Mouse (Mus musculus): Measurements from ENCODE around the gene Figla.
A peak's percentile ranks its signal among the peaks of the same experiment; 100 is the strongest.

Figla gene

GRCm38 (mm10) chr6:86028601-86029322 is 12.8 kb downstream of the Figla start, which contains the start of gene Add2:
Gene Add2 (plus strand): TSS chr6:86028681.
- no peak for DNase-seq (ENCODE audit: low spot score)

GRCm38 (mm10) chr6:86029323-86029713 is 13.3 kb downstream of the Figla start:
- DNase-seq (ENCODE audit: low spot score) = no peak

- peak; percentile 12 for DNase-seq (ENCODE audit: low spot score)
Measured at GRCm38 (mm10) chr6:86031527-86031926, 15.6 kb downstream of the Figla start.

GRCm38 (mm10) chr6:86033635-86034034 is 17.7 kb downstream of the Figla start:
- DNase-seq (ENCODE audit: low spot score) = no peak

- DNase-seq (ENCODE audit: low spot score) = no peak
Measured at GRCm38 (mm10) chr6:86038901-86039300, 22.9 kb downstream of the Figla start.

GRCm38 (mm10) chr6:86040140-86040539 is 24.2 kb downstream of the Figla start:
- no peak for DNase-seq (ENCODE audit: low spot score)

DNA sequence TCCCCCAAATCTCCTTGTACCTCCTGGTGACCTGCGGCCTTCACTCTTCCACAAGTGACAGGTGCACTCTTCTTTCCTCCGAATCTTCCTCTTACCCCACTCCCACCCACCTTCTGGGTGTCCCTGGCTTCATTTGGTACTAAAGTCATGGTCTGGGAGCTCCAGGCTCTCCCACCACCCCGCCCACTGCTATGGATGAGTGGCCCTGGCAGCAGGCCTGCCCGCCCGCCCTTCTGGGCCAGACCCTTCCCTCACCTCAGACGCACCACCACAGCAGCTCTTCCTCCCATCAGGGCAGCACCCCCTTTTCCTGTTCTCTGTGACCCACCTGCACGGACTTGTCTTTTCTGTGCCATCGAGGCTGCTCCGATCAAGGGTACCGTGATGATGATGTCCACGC is 31.5 kb downstream of the Figla start:
- no peak for DNase-seq (ENCODE audit: low spot score)

DNA sequence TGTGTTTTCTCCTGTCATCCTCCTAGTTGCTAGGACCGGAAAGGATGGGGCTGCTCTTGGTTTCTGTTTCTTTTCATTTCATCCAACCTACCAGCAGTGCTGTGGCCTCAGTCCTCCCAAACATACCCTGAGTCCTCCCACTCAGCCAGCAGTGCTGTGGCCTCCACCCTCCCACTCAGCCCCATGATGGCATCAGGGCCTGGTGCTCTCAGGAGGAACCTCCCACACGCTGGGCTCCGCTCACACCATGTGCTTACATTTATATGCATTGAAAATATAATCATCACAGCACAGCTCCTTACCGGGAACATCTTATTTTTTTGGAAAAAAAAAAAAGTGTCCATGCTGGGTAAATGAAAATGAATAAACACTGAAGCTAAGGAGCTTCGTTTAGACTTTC is 32.5 kb downstream of the Figla start:
- no peak for DNase-seq (ENCODE audit: low spot score)

DNA sequence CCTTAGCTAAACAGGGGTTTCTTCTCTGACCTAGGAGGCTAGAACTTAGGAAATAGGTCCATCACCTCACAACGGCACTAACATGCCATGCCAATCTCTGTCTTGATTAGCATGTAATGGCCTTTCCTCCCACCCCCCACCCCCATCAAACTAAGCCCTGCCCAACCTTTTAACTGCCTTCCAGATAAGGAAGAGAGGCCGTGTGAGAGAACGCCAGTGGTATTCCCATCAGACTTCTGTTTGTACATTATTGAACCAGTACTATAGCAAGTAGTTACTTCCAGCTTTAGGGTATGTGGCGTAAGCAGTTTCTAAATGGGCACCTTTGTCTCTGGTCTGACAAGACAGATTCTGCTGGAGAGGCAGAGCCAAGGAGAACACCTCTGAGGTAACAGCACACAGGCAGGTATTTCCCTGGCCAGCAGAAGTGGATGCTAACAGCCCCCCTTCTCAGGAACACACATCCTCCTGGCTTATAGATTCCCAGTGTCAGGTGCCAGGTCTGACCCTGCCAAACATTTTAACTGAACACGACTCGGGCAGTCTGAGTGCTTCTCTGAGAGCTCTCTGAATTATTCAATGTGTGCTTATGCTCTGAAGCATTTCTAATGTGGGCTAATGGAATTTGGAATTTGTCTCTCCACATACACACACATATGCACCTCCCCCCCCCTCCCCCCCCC is 34.8 kb downstream of the Figla start:
- DNase-seq (ENCODE audit: low spot score) = no peak

GRCm38 (mm10) chr6:86052032-86052459 is 36.1 kb downstream of the Figla start:
- DNase-seq (ENCODE audit: low spot score) = no peak

DNA sequence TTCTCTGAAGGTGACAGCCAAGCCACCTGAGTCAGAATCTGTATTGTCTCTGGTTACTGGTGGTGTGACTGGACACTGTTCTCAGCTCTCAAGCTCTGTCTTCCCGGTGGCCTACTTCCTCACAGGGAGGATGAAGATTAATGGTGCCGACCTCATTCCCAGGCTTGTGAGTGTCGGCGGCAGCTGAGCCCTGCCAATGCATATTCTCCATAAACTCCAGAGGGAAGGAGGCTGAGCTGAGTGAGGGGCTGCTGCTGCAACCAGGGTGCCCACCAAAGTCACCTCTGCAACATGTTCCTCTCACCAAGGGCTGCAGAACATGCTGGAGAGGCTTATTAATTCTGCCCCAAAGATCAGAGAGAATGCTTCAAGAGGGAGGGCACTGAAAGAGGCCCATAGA is 36.6 kb downstream of the Figla start:
- DNase-seq (ENCODE audit: low spot score) = no peak

DNA sequence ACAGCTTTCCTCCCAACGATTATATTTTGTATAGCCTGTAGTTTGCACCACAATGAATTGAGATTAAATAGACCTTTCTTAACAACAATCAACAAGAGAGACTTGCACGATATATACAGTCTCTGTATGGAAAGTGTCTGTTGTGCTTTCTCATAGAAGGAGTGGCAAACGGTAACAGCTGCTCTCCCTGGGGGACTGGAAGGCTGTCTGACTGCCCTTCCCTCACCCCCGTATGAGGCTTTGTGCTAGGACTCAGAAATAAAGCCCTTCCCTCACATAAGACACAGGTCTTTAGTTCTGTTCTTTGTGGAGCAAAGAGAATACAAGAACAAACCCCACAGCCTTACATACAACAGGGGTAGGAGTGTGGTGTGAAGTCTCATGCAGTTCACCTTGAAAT is 37.1 kb downstream of the Figla start:
- no peak for DNase-seq (ENCODE audit: low spot score)

DNA sequence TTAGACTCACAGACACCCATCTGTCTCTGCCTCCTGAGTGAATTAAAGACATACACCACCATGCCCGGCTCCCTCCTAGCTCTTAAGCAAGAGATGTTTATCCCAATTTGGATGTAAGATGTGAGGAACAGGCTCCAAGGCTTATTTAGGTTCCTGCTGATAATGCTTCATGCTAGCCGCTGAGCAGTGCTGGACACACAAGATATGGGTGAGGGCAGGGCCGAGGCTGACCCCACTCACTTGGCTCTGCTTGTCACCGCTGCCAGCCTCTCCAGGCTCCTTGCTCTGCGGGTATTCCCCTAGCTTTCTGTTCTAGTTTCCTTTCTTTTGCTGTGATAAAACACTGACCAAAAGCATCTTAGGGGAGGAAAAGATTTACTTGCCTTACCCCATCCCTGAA is 37.6 kb downstream of the Figla start:
- DNase-seq (ENCODE audit: low spot score) = no peak

DNA sequence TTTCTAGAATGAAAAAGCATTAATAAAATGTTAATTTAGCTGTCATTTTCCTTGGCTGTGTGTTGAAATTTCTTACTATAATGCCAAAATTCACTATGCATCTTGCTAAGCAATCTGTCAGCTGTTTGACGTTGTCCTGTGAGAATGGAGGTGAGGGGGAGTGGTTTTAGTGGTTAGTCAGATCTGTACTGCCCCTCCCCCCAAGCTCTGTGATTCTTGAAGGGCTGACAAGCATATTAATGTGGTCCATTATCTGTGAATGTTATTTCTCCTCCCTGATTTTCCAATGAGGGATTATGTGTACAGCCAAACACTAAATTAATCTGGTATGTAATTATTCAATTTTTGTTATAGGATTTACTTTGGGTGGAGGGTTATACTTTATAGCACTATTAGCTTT is 42.5 kb downstream of the Figla start:
- DNase-seq (ENCODE audit: low spot score) = no peak

GRCm38 (mm10) chr6:86059151-86059853 is 43.3 kb downstream of the Figla start:
- no peak for DNase-seq (ENCODE audit: low spot score)

- no peak for DNase-seq (ENCODE audit: low spot score)
Measured at GRCm38 (mm10) chr6:86060170-86060569, 44.2 kb downstream of the Figla start.

GRCm38 (mm10) chr6:86062226-86062625 is 46.3 kb downstream of the Figla start:
- no peak for DNase-seq (ENCODE audit: low spot score)

GRCm38 (mm10) chr6:86062684-86063083 is 46.7 kb downstream of the Figla start:
- DNase-seq (ENCODE audit: low spot score) = no peak

GRCm38 (mm10) chr6:86064318-86065016 is 48.5 kb downstream of the Figla start:
- no peak for DNase-seq (ENCODE audit: low spot score)

DNA sequence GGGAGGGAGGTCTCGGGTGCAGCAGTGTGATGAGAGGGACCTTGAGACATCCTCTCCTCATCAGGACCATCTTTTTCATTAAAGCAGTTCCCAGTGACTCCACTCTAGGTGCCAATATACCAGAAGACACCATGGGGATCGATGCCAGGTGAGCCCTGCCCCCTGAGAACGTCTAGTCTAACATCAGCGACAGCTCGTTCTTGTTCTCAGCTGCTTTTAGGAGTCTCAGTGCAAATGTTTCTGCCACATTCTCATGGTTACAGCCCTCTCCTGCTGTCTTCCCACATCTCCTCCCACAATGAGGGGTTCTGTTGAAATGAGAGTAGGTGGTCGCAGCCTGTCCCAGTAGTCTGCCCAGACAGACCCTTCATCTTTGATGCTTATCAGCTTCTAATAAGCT is 50.8 kb downstream of the Figla start:
- no peak for DNase-seq (ENCODE audit: low spot score)

GRCm38 (mm10) chr6:86067145-86067544 is 51.2 kb downstream of the Figla start:
- no peak for DNase-seq (ENCODE audit: low spot score)

- no peak for DNase-seq (ENCODE audit: low spot score)
Measured at GRCm38 (mm10) chr6:86069009-86069408, 53.0 kb downstream of the Figla start.
